Mouse (Mus musculus) myocyte (in vitro differentiated cells): ENCODE results near the gene Wdr17.

Experiments
- CEBPB ChIP-seq: IDR thresholded peaks from 2 replicates; pipeline ENCODE4 v1.6.1; 2011; ENCODE audit warnings: mild to moderate bottlenecking, moderate library complexity; ENCODE audit not compliant: poor library complexity, insufficient read depth, severe bottlenecking
- E2F4 ChIP-seq: IDR thresholded peaks from one replicate; pipeline ENCODE4 v1.6.1; 2011; ENCODE audit warnings: mild to moderate bottlenecking, control low read depth, moderate library complexity; ENCODE audit not compliant: insufficient read depth
- MYOD1 ChIP-seq, 3 experiments: IDR thresholded peaks; one replicate each; pipeline ENCODE4 v1.6.1; 2011; ENCODE audit warnings: control low read depth in 2 of 3, low read depth in 2 of 3, mild to moderate bottlenecking in 2 of 3, moderate library complexity in 1 of 3; ENCODE audit not compliant: insufficient read length in 2 of 3, control insufficient read depth in 1 of 3
- POLR2A ChIP-seq: IDR thresholded peaks from one replicate; pipeline ENCODE4 v1.6.1; 2011; ENCODE audit warnings: low read depth, mild to moderate bottlenecking, control low read depth, moderate library complexity; ENCODE audit not compliant: insufficient read length
- REST ChIP-seq: IDR thresholded peaks from one replicate; pipeline ENCODE4 v1.6.1; 2011; ENCODE audit warnings: mild to moderate bottlenecking, control low read depth, moderate library complexity; ENCODE audit not compliant: insufficient read depth, insufficient read length
- TCF12 ChIP-seq: IDR thresholded peaks from one replicate; pipeline ENCODE4 v1.6.1; 2011; ENCODE audit warnings: mild to moderate bottlenecking, control low read depth; ENCODE audit not compliant: poor library complexity, insufficient read depth, severe bottlenecking

DNA sequence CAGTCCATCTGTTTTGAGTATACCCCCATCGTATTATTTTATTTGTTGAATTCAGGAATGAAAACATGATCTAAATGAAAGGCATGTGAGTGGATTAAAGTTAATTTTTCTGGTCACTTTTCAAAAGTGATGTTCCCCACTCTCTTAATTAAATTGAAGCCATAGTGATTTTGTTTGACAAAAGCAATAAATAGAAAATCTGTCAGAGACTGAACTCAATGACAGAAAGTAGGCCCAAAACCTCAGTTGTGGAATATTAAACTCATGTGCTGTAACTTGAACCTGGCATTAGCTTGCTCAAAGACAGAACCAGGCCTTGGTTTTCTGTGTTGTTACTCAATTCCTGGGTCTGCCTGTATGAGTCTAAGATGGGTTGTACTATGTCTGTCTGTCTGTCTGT lies 129.3 kb downstream of the Wdr17 start:
- TF ChIP-seq CEBPB (no peak), POLR2A (no peak), TCF12 (no peak), E2F4 (no peak), MYOD1 (IDR thresholded peaks at IDR 0.05; ENCODE audit: control insufficient read depth in 1 of 3, insufficient read length in 2 of 3, low read depth in 2 of 3) (no peak), REST (no peak)
